Mouse (Mus musculus) regulatory T cell (primary cell): ENCODE measurements around the gene Ppp2r1a.

Source experiments
- in situ Hi-C: fragments of 300-600 bp; cut with MboI, MseI; formaldehyde crosslinking; loops from one replicate; pipeline ENCODE4 v1.15.1; 2025; ENCODE audit warnings: high pct_unique_total_duplicates

Gene Ppp2r1a

GRCm38 (mm10) chr17:20944985-20945891, at the start of gene Ppp2r1a:
TSS of gene Ppp2r1a (plus strand) at chr17:20945311.
- in situ Hi-C loops: loop anchor here (5.0 kb wide), 1 partner anchor 57 kb away; no protein-coding TSS in a partner anchor

- in situ Hi-C loops: no loop called here
These were observed 40.1 kb upstream of the Ppp2r1a start, which contains the start of gene Vmn1r231 for GRCm38 (mm10) chr17:20904991-20905390. TSS of gene Vmn1r231 (minus strand) at chr17:20905091.

GRCm38 (mm10) chr17:20919614-20920013, 25.5 kb upstream of the Ppp2r1a start, which contains the start of gene Vmn1r232:
TSS of gene Vmn1r232 (minus strand) at chr17:20919714.
- in situ Hi-C loops: no loop called here

DNA sequence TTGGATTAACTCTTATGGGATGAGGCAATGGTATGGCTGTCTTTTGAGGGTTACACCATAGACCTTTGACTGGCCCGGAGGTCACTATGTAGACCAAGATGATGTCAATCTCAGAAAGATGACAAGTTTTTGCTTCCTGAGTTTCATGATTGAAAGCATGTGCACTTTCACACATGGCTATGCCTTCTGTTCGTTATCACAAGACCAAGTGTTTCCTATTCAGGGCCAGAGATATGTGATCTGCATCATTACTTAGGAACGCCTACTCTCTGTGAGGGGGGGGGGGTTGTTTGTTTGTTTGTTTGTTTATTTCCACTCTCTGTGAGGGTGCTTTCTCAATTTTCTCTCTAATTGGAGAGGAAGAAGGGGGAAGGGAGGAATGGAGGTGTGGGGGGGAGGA, 885 bp upstream of the Ppp2r1a start:
- in situ Hi-C loops: no loop called here

DNA sequence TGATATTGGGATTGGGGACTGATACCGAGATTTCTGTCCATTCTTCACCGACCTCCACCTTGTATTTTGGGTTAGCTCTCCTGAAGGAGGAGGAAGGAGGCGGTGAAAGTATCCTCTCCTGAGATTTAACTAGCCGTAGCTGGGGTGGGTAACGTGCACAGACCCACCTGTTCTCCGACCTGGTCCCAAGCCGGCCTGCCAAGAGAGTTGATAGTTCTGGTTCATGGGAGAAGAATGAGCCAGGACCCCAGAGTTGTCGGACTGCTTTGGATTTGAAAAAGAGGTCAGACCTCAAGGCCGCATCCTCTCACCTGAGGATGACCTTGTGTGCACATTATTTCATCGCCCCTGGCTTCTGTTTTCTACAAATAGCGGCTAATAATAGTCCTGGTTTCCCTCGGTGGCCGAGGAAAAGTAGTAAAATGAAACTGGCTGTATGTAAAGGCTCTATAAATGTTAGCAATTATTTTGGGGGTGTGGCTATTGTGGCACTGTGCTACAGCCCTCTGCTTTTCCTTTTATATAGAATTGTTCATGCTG, 985 bp downstream of the Ppp2r1a start:
- in situ Hi-C loops: loop anchor here (5.0 kb wide), 1 partner anchor 56 kb away; no protein-coding TSS in a partner anchor

DNA sequence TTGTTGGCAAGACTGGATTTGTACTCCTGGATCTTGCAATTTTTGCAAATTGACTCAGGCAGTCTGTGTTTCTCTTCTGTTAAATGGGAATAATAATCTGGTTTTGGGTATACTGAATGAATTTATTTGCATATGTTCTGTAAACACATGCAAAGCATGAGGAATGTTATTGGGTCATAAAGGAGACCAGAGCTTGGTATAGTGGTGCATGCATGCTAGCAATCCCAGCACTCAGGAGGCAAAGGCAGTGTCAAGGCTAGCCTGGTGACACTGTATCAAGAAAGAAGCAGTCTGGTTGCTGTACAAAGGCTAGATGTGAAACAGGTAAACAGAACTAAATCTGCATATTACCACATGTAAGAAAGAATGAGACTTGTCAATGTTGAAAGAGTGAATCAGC, 1.5 kb downstream of the Ppp2r1a start:
- in situ Hi-C loops: loop anchor here (5.0 kb wide), 1 partner anchor 56 kb away; no protein-coding TSS in a partner anchor

GRCm38 (mm10) chr17:20960386-20960785, 15.3 kb downstream of the Ppp2r1a start:
- in situ Hi-C loops: no loop called here

- in situ Hi-C loops: no loop called here
These were observed 20.3 kb downstream of the Ppp2r1a start for GRCm38 (mm10) chr17:20965421-20965820.

GRCm38 (mm10) chr17:20966681-20967080, 21.6 kb downstream of the Ppp2r1a start:
- in situ Hi-C loops: no loop called here

DNA sequence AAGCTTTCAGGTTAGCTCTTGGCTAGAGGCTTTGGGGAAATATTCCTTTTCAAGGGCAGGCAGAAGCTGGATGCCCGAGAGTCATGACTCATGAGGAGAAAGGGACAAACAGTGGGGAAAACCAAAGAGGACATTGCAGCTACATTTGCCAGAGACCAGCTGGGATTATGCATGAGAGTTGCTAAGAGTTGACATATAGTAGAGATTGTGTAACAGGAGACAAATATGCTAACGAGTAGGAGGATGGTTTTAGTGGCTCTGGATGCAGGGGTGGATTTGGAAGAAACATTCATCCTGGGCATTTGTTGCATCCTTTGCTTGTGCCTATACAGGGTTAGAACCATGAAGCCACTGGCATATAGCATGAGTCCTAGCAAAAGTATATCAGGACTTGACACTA, 48.6 kb downstream of the Ppp2r1a start:
- in situ Hi-C loops: no loop called here

- in situ Hi-C loops: no loop called here
These were observed 51.3 kb downstream of the Ppp2r1a start, which contains the start of gene Vmn1r233 for GRCm38 (mm10) chr17:20996364-20996763. TSS of gene Vmn1r233 (minus strand) at chr17:20996464.

- in situ Hi-C loops: loop anchor here (25.0 kb wide), 1 partner anchor 554 kb away; the partner anchor contains the start of gene Zfp948
These were observed 63.5 kb downstream of the Ppp2r1a start, which contains the start of gene Zfp160 for GRCm38 (mm10) chr17:21008382-21009331. TSS of gene Zfp160 (plus strand) at chr17:21008903.

DNA sequence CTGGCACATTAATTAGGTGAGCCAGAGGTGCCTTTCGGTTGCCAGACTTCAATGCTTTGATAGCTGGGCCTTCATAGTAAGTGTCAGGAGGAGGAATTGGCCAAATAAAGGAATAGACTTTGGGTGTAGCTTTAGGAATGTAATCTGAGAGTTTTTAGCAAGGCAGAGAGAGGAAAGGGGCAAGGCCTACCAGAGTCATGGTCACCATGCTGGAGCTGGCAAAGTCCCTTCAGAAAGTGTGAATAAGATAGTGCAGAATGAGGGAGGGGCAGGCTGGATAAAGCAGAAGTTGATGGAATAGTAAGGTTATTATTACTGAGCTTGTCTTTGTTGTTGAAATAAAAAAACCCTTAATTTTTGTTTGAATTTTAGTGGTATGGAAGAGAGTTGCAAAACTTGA, 64.6 kb downstream of the Ppp2r1a start:
- in situ Hi-C loops: loop anchor here (25.0 kb wide), 1 partner anchor 553 kb away; the partner anchor contains the start of gene Zfp948
